Mouse (Mus musculus): ENCODE measurements at regions not wholly inside any gene's neighbourhood (a gene's known extent, or its start where the extent isn't known, plus 50 kb on each side); places are given as distances from the start of the nearest gene placed in this dataset.

DNA sequence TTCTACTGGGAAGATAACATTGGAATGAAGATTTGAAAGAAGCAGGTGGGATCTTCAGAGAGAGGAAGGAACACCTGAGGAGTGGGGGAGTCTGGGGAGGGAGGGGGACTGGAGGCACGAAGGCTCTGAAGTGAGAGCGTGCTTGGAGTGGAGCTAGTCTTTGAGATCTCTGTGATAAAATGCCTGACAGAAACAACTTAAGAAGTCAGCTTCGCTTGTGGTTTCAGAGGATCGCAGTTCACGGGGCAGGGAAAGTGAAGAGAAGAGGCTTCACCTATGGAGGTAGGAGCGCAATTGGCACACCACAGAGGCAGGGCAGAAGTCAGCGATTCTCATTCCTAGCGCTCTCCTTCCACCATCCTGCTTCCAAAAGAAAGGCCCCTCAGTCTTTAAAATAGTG is 90.4 kb upstream of the Eomes start:
- H3K27me3 ChIP-seq, result peaks cover 11% of the 10 kb centered on the region
- no peaks in the 10 kb centered on the region for H3K9me3 ChIP-seq (replicated peaks)
- no peak overlapping the region for H3K27ac ChIP-seq
- WGBS, result 35% methylated on average over 8 of the region's 8 CpGs
- H3K4me2 ChIP-seq, result no peak overlapping the region
- no peak for ATAC-seq (replicated peaks; ENCODE audit: insufficient number of reproducible peaks, insufficient read depth, low FRiP score, low read depth)
- no peak overlapping the region for H3K4me3 ChIP-seq
- H3K36me3 ChIP-seq, result no peaks in the 10 kb centered on the region
- no peak overlapping the region for H3K9ac ChIP-seq
- H3K4me1 ChIP-seq (replicated peaks), result peaks cover 12% of the 10 kb centered on the region

DNA sequence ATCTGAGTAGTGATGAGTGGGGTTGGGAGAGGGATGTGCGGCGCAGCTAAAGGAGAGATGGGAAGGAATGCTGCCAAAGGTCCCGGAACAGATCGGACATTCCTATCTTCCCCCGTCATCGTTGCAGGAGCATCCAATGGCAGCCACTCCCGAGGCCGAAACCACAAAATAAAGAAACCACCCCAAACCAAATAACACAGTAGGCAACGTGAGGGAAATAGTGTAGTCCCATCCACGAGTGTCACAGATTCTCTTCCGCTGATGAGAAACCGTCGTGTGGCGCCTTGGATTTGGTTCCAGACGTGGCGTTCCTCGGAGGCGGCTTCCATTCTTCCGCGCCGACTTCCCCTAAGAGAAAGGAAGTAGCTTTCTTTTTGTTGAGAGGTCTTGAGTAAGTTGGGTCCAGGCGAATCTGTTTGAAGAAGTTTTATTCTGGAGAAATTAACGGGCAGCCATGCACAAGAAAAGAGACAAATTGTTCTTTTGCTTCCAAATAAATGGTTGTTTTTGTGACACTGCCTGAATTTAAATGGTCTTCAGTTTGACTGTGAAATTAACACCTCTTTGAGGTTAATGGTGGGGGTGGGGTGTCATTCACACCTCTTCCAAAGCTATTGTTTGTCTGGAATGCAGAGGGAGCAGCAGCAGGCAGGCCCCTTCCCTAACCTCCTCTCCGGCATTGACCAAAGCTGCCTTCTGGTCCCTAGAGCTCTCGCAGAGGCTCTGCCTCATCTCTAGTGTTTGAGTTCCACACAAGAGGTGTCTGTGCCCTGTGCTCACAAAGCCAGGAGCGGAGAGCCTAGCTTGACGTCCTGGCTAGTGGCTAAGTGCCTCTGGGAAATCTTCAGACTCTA is 88.3 kb upstream of the Eomes start:
- Histone ChIP-seq H3K4me3 (peak overlapping the region; percentile 43), H3K27ac (no peak overlapping the region), H3K9ac (no peak overlapping the region), H3K27me3 (peaks cover 11% of the 10 kb centered on the region), H3K9me3 (replicated peaks) (no peaks in the 10 kb centered on the region), H3K36me3 (no peaks in the 10 kb centered on the region), H3K4me1 (replicated peaks) (peaks cover 12% of the 10 kb centered on the region), H3K4me2 (peak overlapping the region; percentile 66)
- 9% methylated on average over 27 of the region's 27 CpGs for WGBS
- ATAC-seq (replicated peaks; ENCODE audit: insufficient number of reproducible peaks, insufficient read depth, low FRiP score, low read depth), result no peak

DNA sequence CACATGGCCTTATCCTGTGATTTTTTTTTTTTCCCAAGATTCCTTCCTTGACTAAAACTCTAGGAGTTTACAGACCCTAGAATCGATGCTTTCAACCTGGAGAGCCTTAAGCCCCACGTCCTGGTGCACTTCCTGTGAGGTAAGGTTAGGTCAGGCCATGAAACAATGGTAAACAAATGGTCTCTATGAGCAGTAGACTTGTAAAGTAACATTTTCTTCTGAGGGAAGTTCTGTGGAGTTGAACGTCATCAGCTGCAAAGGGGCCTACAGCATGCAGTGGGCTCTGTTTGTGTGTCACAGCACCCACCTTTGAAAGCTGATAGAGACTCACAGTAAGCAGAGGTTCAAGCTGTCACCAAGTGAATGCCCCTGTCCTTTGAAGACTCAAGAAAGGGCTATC is 87.3 kb upstream of the Eomes start:
- no peaks in the 10 kb centered on the region for H3K9me3 ChIP-seq (replicated peaks)
- H3K4me2 ChIP-seq, result no peak overlapping the region
- peaks cover 11% of the 10 kb centered on the region for H3K27me3 ChIP-seq
- no peak overlapping the region for H3K4me3 ChIP-seq
- no peak overlapping the region for H3K27ac ChIP-seq
- no peaks in the 10 kb centered on the region for H3K36me3 ChIP-seq
- H3K4me1 ChIP-seq (replicated peaks), result peaks cover 12% of the 10 kb centered on the region
- 63% methylated on average over 3 of the region's 3 CpGs for WGBS
- no peak for ATAC-seq (replicated peaks; ENCODE audit: insufficient number of reproducible peaks, insufficient read depth, low FRiP score, low read depth)
- no peak overlapping the region for H3K9ac ChIP-seq

DNA sequence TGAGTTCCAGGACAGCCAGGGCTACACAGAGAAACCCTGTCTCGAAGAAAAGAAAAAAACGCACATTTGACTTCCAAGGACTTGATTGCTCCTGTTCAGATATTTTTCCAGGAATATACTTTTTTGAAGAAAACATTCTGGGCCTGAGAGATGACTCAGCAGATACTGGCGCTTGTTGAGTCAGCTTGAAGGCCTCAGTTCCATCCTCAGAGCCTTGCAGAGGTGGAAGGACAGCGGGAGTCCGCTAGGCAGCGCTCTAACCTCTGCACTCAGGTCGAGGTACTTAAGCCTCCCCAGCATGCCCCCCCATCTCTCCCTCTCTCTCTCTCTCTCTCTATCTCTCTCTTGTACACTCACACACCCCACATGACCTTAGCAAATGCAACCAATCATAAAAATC is 86.3 kb upstream of the Eomes start:
- Histone ChIP-seq H3K4me2 (no peak overlapping the region), H3K36me3 (no peaks in the 10 kb centered on the region), H3K9me3 (replicated peaks) (no peaks in the 10 kb centered on the region), H3K9ac (no peak overlapping the region), H3K27me3 (peaks cover 11% of the 10 kb centered on the region), H3K4me1 (replicated peaks) (peaks cover 12% of the 10 kb centered on the region), H3K27ac (no peak overlapping the region), H3K4me3 (no peak overlapping the region)
- WGBS, result 64% methylated on average over 7 of the region's 7 CpGs
- no peak for ATAC-seq (replicated peaks; ENCODE audit: insufficient number of reproducible peaks, insufficient read depth, low FRiP score, low read depth)

DNA sequence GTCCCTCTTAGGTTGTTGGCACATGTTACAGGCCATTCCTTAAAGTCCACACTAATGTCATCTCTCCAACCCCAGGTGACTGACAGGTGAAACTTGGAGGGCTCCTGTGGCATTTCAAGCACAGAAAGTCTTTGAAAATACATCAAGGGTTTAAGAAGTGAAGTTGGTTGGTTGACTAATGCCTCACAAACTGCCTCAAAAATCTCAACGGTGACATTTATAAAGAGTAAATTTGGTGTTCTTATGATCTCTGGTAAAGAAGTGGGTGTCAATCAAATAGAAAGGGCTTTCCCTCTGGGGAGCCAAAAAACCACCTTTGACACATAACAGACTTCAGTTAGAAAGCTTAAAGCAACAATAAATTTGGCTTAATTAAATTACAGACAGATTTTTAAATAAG is 85.2 kb upstream of the Eomes start:
- 86% methylated on average over 1 of the region's 1 CpGs for WGBS
- Histone ChIP-seq H3K27me3 (peaks cover 6% of the 10 kb centered on the region), H3K4me1 (replicated peaks) (peaks cover 12% of the 10 kb centered on the region), H3K9me3 (replicated peaks) (no peaks in the 10 kb centered on the region), H3K4me3 (no peak overlapping the region), H3K27ac (no peak overlapping the region), H3K4me2 (no peak overlapping the region), H3K9ac (no peak overlapping the region), H3K36me3 (no peaks in the 10 kb centered on the region)
- no peak for ATAC-seq (replicated peaks; ENCODE audit: insufficient number of reproducible peaks, insufficient read depth, low FRiP score, low read depth)

DNA sequence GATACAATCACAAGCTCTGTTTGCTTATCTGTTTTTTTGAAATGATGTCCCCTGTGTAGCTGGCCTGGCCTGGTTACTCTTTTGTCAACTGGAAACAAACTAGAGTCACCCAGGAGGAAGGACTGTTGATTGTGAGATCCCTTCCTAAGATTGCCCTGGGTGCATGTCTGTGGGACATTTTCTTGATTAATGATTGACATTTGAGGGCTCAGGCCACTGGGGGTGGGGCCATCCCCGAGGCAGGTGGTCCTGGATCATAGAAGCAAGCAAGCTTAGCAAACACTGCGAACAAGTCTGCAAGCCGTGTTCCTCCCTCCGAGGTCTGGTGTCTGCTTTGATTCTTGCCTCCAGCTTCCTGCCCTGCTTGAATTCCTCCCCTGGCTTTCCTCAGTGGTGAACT is 84.4 kb upstream of the Eomes start:
- no peak for ATAC-seq (replicated peaks; ENCODE audit: insufficient number of reproducible peaks, insufficient read depth, low FRiP score, low read depth)

DNA sequence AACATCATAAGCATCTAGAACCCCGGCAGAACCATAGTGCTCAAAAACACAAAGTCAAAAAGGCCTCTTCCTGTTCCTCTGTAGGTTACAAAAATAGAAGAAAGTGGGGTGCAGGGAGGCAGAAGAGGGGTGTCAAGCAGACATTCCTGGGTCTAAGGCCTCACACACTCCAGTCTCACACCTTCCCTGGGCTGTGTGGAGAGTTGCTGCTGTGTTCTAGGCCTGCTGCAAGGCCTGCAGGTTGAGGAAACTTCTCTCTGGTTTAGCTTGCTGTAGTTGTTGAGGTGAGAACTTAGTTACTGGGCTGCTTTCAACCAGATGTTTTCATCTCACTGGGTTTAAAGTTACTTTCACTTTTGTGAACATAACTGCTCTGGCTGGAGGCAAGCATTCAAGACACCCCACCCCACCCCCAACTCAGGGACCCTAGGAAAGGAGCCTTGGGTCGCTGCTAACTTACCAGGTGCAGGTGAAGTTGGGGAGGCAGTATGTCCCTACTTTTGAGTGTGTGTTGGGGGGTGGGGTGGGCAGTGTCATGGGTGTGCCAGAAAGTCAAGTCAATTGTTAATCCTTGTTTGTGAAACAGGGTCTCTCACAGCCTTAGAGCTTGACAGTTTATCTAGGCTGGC is 81.5 kb upstream of the Eomes start:
- no peaks in the 10 kb centered on the region for H3K4me1 ChIP-seq (replicated peaks)
- H3K27ac ChIP-seq, result no peak overlapping the region
- H3K36me3 ChIP-seq, result no peaks in the 10 kb centered on the region
- 63% methylated on average over 2 of the region's 2 CpGs for WGBS
- no peaks in the 10 kb centered on the region for H3K27me3 ChIP-seq
- H3K9ac ChIP-seq, result no peak overlapping the region
- no peak for ATAC-seq (replicated peaks; ENCODE audit: insufficient number of reproducible peaks, insufficient read depth, low FRiP score, low read depth)
- no peak overlapping the region for H3K4me3 ChIP-seq
- H3K9me3 ChIP-seq (replicated peaks), result no peaks in the 10 kb centered on the region
- H3K4me2 ChIP-seq, result no peak overlapping the region

More for the DNA sequence above, 84.4 kb upstream of the Eomes start:
- peaks cover 12% of the 10 kb centered on the region for H3K4me1 ChIP-seq (replicated peaks)
- WGBS, result 41% methylated on average over 4 of the region's 4 CpGs
- H3K36me3 ChIP-seq, result no peaks in the 10 kb centered on the region
- H3K9me3 ChIP-seq (replicated peaks), result no peaks in the 10 kb centered on the region
- no peak overlapping the region for H3K4me2 ChIP-seq
- H3K27me3 ChIP-seq, result peaks cover 3% of the 10 kb centered on the region; the same call in 1 of the 2 replicates
- H3K9ac ChIP-seq, result no peak overlapping the region
- H3K4me3 ChIP-seq, result no peak overlapping the region
- H3K27ac ChIP-seq, result no peak overlapping the region

DNA sequence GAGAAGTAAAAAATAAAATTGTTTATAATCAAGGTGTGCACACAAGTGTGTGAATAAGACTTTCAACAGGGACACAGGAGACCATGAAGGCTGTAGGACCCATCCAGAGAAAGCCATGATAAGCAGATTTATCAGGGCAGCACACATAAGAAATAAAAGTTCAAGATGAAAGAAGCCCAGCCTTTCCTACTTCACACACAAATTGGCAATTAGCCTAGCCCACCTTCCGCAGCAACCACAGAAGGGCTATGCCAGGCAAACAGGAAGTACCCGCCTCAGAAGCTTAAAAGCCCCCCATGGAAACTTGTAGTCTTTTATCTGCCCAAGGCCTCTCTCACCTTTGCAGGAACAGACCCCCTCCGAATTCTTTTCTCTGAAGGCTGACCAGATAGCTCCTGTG is 77.5 kb upstream of the Eomes start:
- H3K4me2 ChIP-seq, result no peak overlapping the region
- 62% methylated on average over 3 of the region's 3 CpGs for WGBS
- H3K4me1 ChIP-seq (replicated peaks), result no peaks in the 10 kb centered on the region
- no peaks in the 10 kb centered on the region for H3K36me3 ChIP-seq
- no peaks in the 10 kb centered on the region for H3K27me3 ChIP-seq
- H3K4me3 ChIP-seq, result no peak overlapping the region
- no peak for ATAC-seq (replicated peaks; ENCODE audit: insufficient number of reproducible peaks, insufficient read depth, low FRiP score, low read depth)
- no peak overlapping the region for H3K9ac ChIP-seq
- H3K9me3 ChIP-seq (replicated peaks), result no peaks in the 10 kb centered on the region
- H3K27ac ChIP-seq, result no peak overlapping the region

DNA sequence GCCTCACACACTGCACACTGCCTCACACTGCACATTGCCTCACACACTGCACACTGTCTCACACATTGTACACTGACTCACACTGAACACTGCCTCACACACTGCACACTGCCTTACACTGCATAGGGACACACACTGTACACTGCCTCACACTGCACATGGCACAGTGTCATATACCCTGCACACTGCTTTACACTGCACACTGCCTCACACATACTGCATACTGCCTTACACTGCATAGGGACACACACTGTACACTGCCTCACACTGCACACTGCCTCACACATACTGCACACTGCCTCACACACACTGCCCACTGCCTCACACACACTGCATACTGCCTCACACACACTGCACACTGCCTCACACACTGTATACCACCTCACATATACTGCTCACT is 76.8 kb upstream of the Eomes start:
- H3K27ac ChIP-seq, result no peak overlapping the region
- H3K9me3 ChIP-seq (replicated peaks), result no peaks in the 10 kb centered on the region
- H3K27me3 ChIP-seq, result no peaks in the 10 kb centered on the region
- no peak overlapping the region for H3K4me3 ChIP-seq
- H3K4me1 ChIP-seq (replicated peaks), result peaks cover 2% of the 10 kb centered on the region; the same call in 1 of the 2 replicates
- no peak overlapping the region for H3K4me2 ChIP-seq
- H3K9ac ChIP-seq, result no peak overlapping the region
- ATAC-seq (replicated peaks; ENCODE audit: insufficient number of reproducible peaks, insufficient read depth, low FRiP score, low read depth), result 0 out of 2 replicates have a peak, but pooled peaks have one; percentile 39
- no peaks in the 10 kb centered on the region for H3K36me3 ChIP-seq

DNA sequence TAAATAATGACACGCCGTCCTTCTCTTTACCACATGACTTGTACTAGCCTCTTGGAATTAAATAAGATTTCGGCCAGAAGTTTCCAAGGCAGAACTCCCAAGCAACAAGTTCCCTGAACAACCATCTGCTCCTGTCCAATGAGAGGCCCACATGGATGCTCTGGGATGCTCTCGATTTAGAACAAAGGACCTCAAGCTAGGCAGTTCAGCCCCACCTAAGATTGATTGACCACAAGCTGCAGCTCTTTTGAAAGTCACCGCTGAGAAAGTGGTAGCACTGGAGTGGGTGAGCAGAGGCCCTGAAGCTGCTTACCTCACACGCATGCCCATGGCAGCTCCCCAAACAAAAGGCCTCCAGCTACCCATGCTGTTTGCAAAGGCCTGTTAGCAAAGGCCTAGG is 73.1 kb upstream of the Eomes start:
- H3K27ac ChIP-seq, result no peak overlapping the region
- 65% methylated on average over 6 of the region's 6 CpGs for WGBS
- no peak overlapping the region for H3K4me2 ChIP-seq
- no peaks in the 10 kb centered on the region for H3K27me3 ChIP-seq
- no peak for ATAC-seq (replicated peaks; ENCODE audit: insufficient number of reproducible peaks, insufficient read depth, low FRiP score, low read depth)
- no peak overlapping the region for H3K9ac ChIP-seq
- H3K4me1 ChIP-seq (replicated peaks), result peaks cover 2% of the 10 kb centered on the region; the same call in 1 of the 2 replicates
- H3K36me3 ChIP-seq, result no peaks in the 10 kb centered on the region
- H3K9me3 ChIP-seq (replicated peaks), result no peaks in the 10 kb centered on the region
- H3K4me3 ChIP-seq, result no peak overlapping the region

DNA sequence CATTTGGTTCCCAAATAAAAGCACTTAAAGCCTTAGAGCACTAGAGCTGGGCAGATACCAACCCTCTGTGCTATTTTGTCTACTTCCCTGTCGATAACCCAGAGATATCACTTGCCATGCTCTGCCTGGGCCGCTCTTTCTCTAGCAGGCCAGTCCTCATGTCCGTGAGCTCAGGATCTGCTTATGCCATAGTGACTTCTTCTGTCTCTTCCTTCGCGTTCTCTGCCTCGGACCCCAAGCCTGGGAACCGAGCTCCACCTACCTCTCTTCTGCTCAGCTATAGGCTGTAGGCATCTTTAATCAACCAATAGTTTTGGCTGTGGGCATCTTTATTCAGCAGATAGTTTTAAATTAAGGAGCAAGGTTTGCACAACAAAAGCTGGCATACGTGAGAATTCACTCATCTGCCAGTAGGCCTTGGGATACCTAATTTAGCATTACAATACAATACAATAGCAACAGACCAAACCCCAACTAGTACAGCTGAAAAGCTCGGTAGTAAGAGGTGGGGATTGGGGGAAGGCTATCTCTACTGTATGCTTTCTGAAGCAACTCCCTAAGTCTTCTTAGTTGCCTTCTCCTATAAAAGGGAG is 72.0 kb upstream of the Eomes start:
- no peak overlapping the region for H3K4me3 ChIP-seq
- H3K4me2 ChIP-seq, result no peak overlapping the region
- peaks cover 2% of the 10 kb centered on the region; the same call in 1 of the 2 replicates for H3K4me1 ChIP-seq (replicated peaks)
- H3K27ac ChIP-seq, result no peak overlapping the region
- no peaks in the 10 kb centered on the region for H3K36me3 ChIP-seq
- no peak for ATAC-seq (replicated peaks; ENCODE audit: insufficient number of reproducible peaks, insufficient read depth, low FRiP score, low read depth)
- WGBS, result 68% methylated on average over 9 of the region's 9 CpGs
- no peak overlapping the region for H3K9ac ChIP-seq
- H3K9me3 ChIP-seq (replicated peaks), result no peaks in the 10 kb centered on the region
- H3K27me3 ChIP-seq, result no peaks in the 10 kb centered on the region
